Mouse (Mus musculus) liver, embryonic 11.5 days (tissue): Measurements from ENCODE around the gene Btg4. TPM values are rescaled to one million over a fixed set of nuclear protein-coding genes. Genes with fewer than 3 reads are reported as not detected.

Source experiments
- ATAC-seq: fragments of 200-750 bp; cut with Nextera tagmentation; replicated peaks from 2 replicates; pipeline ENCODE4 v1.8.0; 2017; ENCODE audit warnings: moderate number of reproducible peaks, mild to moderate bottlenecking, moderate TSS enrichment, moderate library complexity; ENCODE audit not compliant: low FRiP score
- DNase-seq: peaks from one replicate; pipeline ENCODE4 v3.0.0-alpha.2; 2017; ENCODE audit warnings: low spot score
- H3K27ac ChIP-seq: fragments of 300-500 bp; sonication (generic); 2 replicates; pipeline ENCODE4 v1.5.1; 2014; ENCODE audit warnings: mild to moderate bottlenecking, low read depth, low read length, control low read depth
- H3K27me3 ChIP-seq: fragments of 300-500 bp; sonication (generic); replicated peaks from 2 replicates; pipeline ENCODE4 v1.6.1; 2014; ENCODE audit warnings: low read length, mixed read lengths; ENCODE audit not compliant: control insufficient read depth, insufficient read depth
- H3K36me3 ChIP-seq: fragments of 300-500 bp; sonication (generic); 2 replicates; pipeline ENCODE4 v1.6.1; 2014; ENCODE audit warnings: mild to moderate bottlenecking, low read length, moderate library complexity, mixed read lengths; ENCODE audit not compliant: control insufficient read depth, insufficient read depth
- H3K4me1 ChIP-seq: fragments of 300-500 bp; sonication (generic); replicated peaks from 2 replicates; pipeline ENCODE4 v1.6.1; 2014; ENCODE audit warnings: low read length, mixed read lengths; ENCODE audit not compliant: control insufficient read depth, insufficient read depth
- H3K4me2 ChIP-seq: fragments of 300-500 bp; sonication (generic); 2 replicates; pipeline ENCODE4 v1.6.1; 2014; ENCODE audit warnings: mild to moderate bottlenecking, control low read depth, moderate library complexity
- H3K4me3 ChIP-seq: fragments of 300-500 bp; sonication (generic); 2 replicates; pipeline ENCODE4 v1.5.1; 2014; ENCODE audit warnings: low read depth, low read length, control low read depth
- H3K9ac ChIP-seq: fragments of 300-500 bp; sonication (generic); 2 replicates; pipeline ENCODE4 v1.6.1; 2014; ENCODE audit warnings: low read depth, low read length, control low read depth
- H3K9me3 ChIP-seq: fragments of 300-500 bp; sonication (generic); 2 replicates; pipeline ENCODE4 v1.6.1; 2016; ENCODE audit warnings: low read length, inconsistent platforms, mixed read lengths; ENCODE audit not compliant: control insufficient read depth
- WGBS: fragments of 180-500 bp; shearing (Covaris S2); extraction: QIAGEN DNeasy Blood & Tissue Kit; methylation state at CpG from one replicate; pipeline ENCODE4 v1.1.7; 2014; 5-methylcytosine and 5-hydroxymethylcytosine counted together
- microRNA counts: library from miRNA; unstranded; fragments of <30 nt; microRNA quantifications from one replicate; lab custom pipeline; 2015
- microRNA-seq: library from miRNA; unstranded; fragments of <30 nt; microRNA quantifications from one replicate; pipeline ENCODE4, GENCODE M21; 2017; ENCODE audit warnings: borderline number of aligned reads
- polyA plus RNA-seq: library from polyadenylated mRNA; unstranded; fragments of >200 nt; fragmentation: Nextera tagmentation; extraction: Ambion mirVana; gene quantifications from 2 replicates; pipeline ENCODE4 v1.2.1, GENCODE M21; 2014

The Btg4 gene
- polyA plus RNA-seq, 1 experiment from 2014 or later, result not detected

DNA sequence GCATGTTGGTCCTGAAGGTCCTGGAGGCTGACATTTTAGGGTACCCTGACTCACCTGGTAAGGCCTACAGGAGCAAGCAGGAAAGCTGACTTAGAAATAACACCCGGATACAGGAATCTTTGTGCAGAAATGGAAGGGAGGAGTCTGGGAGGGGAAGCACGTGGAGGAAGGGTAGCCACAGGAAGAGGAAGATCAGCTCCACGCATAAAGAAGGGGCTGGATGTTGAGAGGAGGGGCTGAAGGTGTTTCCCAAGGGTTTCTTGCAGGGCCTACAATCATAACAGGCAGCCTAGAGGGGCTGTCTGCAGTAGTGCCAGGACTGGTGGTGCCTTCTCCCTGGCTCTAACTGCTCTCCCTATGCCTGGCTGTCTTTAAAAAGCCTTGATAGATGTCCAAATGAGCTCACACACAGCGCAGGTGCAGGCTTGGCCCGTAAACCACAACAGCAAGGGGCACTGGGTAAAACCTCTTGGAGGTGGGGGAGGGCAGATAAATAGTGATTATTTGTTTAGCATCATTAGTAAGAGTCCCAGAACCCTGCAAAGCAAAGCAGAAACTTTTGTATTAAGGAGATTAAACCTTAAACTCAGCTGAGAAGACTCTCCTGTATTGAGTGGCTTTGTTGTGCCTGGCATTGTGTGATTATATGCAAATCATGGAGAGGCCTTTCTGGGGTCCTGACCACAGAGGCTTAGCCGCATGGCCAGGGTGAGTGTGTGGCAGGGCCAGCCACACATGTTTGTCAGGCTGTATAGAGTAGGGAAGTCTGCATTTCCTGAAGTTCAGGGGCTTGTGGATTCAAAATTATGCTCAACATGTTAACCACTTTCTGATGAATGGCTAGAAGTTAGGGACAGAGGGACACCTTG, 104.8 kb downstream of the Btg4 start, which contains the start of gene Gm32742:
Gm32742 (minus strand) TSS at position 206 of the 869 bp plus-strand sequence.
- ATAC-seq (no peak), DNase-seq (no peak)
- Histone ChIP-seq H3K4me1 (no peaks in the 10 kb centered on the region), H3K9me3 (no peaks in the 10 kb centered on the region), H3K27me3 (no peaks in the 10 kb centered on the region; the same call in 1 of the 2 replicates), H3K27ac (no peak within 1 kb of the TSS), H3K36me3 (no peaks in the 10 kb centered on the region), H3K4me3 (no peak within 1 kb of the TSS), H3K4me2 (no peak within 1 kb of the TSS), H3K9ac (no peak within 1 kb of the TSS)
- WGBS, result 37% methylated on average over 6 of the region's 6 CpGs

DNA sequence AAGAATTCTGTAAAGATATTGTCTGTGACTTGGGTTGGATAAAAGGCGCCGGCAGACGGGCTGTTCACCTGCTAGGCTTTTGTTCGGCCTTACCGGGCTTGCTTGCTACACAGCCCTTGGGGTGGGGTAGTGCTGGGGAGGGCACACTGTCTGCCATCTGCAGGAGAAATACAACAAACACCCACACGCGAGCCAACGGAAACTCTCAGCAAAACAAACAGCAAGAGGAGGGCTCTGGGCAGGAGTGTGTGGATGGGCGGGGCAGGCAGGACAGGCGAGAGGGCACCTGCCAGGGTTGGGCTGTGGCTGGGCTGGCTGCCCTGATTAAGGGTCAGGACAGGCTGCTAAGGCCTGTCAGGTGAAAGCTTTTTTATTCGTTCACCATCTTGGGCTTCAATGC, 107.3 kb downstream of the Btg4 start:
- no peaks in the 10 kb centered on the region for H3K9me3 ChIP-seq
- no peaks in the 10 kb centered on the region for H3K4me1 ChIP-seq
- H3K4me2 ChIP-seq, result no peak overlapping the region
- no peak overlapping the region for H3K4me3 ChIP-seq
- H3K36me3 ChIP-seq, result no peaks in the 10 kb centered on the region
- H3K9ac ChIP-seq, result no peak overlapping the region
- no peak overlapping the region for H3K27ac ChIP-seq
- DNase-seq (no peak), ATAC-seq (no peak)
- H3K27me3 ChIP-seq, result no peaks in the 10 kb centered on the region
- WGBS, result 68% methylated on average over 11 of the region's 11 CpGs

DNA sequence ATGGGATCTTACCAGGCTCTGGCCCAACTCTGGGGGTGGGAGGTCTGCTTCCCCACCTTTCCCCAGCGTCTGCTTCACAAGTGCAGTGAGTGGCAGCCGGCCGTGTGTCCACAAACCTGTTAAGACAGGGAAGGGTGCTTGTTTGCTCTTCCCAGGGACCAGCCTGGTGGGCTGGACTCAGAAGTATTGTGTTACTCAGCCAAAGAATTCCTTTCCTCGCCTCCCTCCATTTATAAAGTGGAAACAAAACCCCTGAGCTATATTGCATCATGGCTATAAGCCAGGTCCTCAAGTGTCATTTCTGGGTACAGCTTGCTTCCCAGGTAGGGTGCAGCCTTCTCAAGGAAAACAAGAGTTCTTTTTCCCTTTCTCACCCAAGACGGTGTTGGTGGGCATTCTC, 108.0 kb downstream of the Btg4 start:
- WGBS, result 73% methylated on average over 5 of the region's 5 CpGs
- DNase-seq, result no peak

DNA sequence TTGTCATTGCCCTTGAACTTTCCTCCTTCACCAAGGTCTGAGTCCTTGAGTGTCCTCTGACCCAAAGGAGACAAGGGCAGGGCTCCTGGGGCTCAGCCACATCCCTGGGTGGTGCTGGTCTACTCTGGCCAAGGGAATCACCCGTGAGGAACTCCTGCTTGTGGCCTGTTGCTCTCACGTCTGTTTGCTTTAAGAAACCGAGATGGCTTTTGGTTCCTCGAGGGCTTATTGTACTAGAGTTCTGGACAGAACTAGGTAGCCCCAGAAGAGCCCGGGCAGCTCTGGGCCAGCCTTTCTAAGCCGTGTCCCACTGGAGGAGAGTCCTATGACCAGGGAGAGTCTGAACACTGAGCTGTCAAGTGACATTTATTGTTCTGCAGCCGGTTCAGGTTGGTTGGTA, 108.4 kb downstream of the Btg4 start:
- WGBS, result 77% methylated on average over 7 of the region's 7 CpGs
- DNase-seq, result no peak
- no peak for ATAC-seq
- Histone ChIP-seq H3K27me3 (no peaks in the 10 kb centered on the region), H3K4me2 (no peak overlapping the region), H3K36me3 (no peaks in the 10 kb centered on the region), H3K9me3 (no peaks in the 10 kb centered on the region), H3K9ac (no peak overlapping the region), H3K4me1 (no peaks in the 10 kb centered on the region), H3K27ac (no peak overlapping the region), H3K4me3 (no peak overlapping the region)

More for the DNA sequence above, 108.0 kb downstream of the Btg4 start:
- Histone ChIP-seq H3K27me3 (no peaks in the 10 kb centered on the region), H3K9ac (no peak overlapping the region), H3K4me2 (no peak overlapping the region), H3K4me1 (no peaks in the 10 kb centered on the region), H3K36me3 (no peaks in the 10 kb centered on the region), H3K9me3 (no peaks in the 10 kb centered on the region), H3K27ac (no peak overlapping the region), H3K4me3 (no peak overlapping the region)
- no peak for ATAC-seq

MicroRNAs encoded within 50 kb of the gene (microRNA counts, 519-probe panel; counts per million panel counts)
- microRNA mmu-miR-34b-3p (lab: Ali Mortazavi, UCI), result not detected
- not detected for microRNA mmu-miR-34b-5p (lab: Ali Mortazavi, UCI)
- not detected for microRNA mmu-miR-34c (lab: Ali Mortazavi, UCI)

Small RNA genes within 50 kb of the gene (microRNA-seq; reads per million reads assigned to microRNA genes)
- gene Mir34b, result 32.0 reads per million, percentile 36 among the genes with 10 or more reads in this experiment
- gene Mir34c, result 1,412 reads per million, percentile 77 among the genes with 10 or more reads in this experiment

Other genes with a start within 250 kb of the Btg4 start
- 143 and 172 TPM in 2 replicates for gene Ppp2r1b, start 215.6 kb upstream of the Btg4 start, polyA plus RNA-seq
- 14.2 and 15.8 TPM in 2 replicates for gene Sik2, start 51.8 kb upstream of the Btg4 start, polyA plus RNA-seq
- 1.7 and 2.8 TPM in 2 replicates for gene Layn, start 16.2 kb downstream of the Btg4 start, polyA plus RNA-seq
- not detected in 2 replicates for gene 4833427G06Rik, start 41.2 kb downstream of the Btg4 start, polyA plus RNA-seq
- gene Gm32742, start 104.6 kb downstream of the Btg4 start, polyA plus RNA-seq, result 0.04 TPM in 1 of 2 replicates, not detected in the other
- gene Pou2af1, start 152.8 kb downstream of the Btg4 start, polyA plus RNA-seq, result 0.06 and 0.12 TPM in 2 replicates
- gene Colca2, start 217.7 kb downstream of the Btg4 start, polyA plus RNA-seq, result 0.52 and 0.70 TPM in 2 replicates